Mouse (Mus musculus) lung, embryonic 14.5 days (tissue): ENCODE data around the gene Babam2. TPM values are rescaled to one million over a fixed set of nuclear protein-coding genes. Genes with fewer than 3 reads are reported as not detected.

Experiments used
- ATAC-seq: fragments of 200-750 bp; cut with Nextera tagmentation; 2 replicates; pipeline ENCODE4 v1.8.0; 2017; ENCODE audit warnings: mild to moderate bottlenecking, moderate TSS enrichment, moderate library complexity; ENCODE audit not compliant: insufficient read depth
- DNase-seq: peaks from one replicate; pipeline ENCODE4 v3.0.0-alpha.2; 2015
- H3K27ac ChIP-seq: fragments of 300-500 bp; sonication (generic); 2 replicates; pipeline ENCODE4 v1.5.1; 2014; ENCODE audit warnings: low read depth, mild to moderate bottlenecking, moderate library complexity
- H3K27me3 ChIP-seq: fragments of 300-500 bp; sonication (generic); 2 replicates; pipeline ENCODE4 v1.6.1; 2014; ENCODE audit warnings: low read length, control low read depth; ENCODE audit not compliant: insufficient read depth
- H3K36me3 ChIP-seq: fragments of 300-500 bp; sonication (generic); 2 replicates; pipeline ENCODE4 v1.6.1; 2014; ENCODE audit warnings: control low read depth; ENCODE audit not compliant: insufficient read depth
- H3K4me1 ChIP-seq: fragments of 300-500 bp; sonication (generic); 2 replicates; pipeline ENCODE4 v1.6.1; 2014; ENCODE audit warnings: antibody characterized with exemption, control low read depth; ENCODE audit not compliant: insufficient read depth
- H3K4me2 ChIP-seq: fragments of 300-500 bp; sonication (generic); 2 replicates; pipeline ENCODE4 v1.6.1; 2014; ENCODE audit warnings: mild to moderate bottlenecking
- H3K4me3 ChIP-seq: fragments of 300-500 bp; sonication (generic); 2 replicates; pipeline ENCODE4 v1.5.1; 2014; ENCODE audit warnings: low read depth, low read length
- H3K9ac ChIP-seq: fragments of 300-500 bp; sonication (generic); 2 replicates; pipeline ENCODE4 v1.6.1; 2014
- H3K9me3 ChIP-seq: fragments of 300-500 bp; sonication (generic); 2 replicates; pipeline ENCODE4 v1.6.1; 2016; ENCODE audit warnings: low read depth, low read length, control low read depth
- CTCF ChIP-seq: IDR thresholded peaks from 2 replicates; pipeline ENCODE4 v1.5.1; 2016; ENCODE audit warnings: antibody characterized with exemption, low read depth
- whole genome bisulfite sequencing: fragments of 180-500 bp; shearing (Covaris S2); extraction: QIAGEN DNeasy Blood & Tissue Kit; methylation state at CpG from one replicate; pipeline ENCODE4 v1.1.7; 2014; 5-methylcytosine and 5-hydroxymethylcytosine counted together
- polyA plus RNA-seq: library from polyadenylated mRNA; unstranded; fragments of >200 nt; fragmentation: Nextera tagmentation; extraction: Ambion mirVana; gene quantifications from 2 replicates; pipeline ENCODE4 v1.2.1, GENCODE M21; 2014

Babam2 gene
- 39.2 and 43.9 TPM in 2 replicates for polyA plus RNA-seq

- peak within 1 kb of the TSS; percentile 87 for H3K9ac ChIP-seq
- ATAC-seq, result peak; percentile 92
- H3K4me1 ChIP-seq, result 0 out of 2 replicates have a peak, but pooled peaks cover 3% of the 10 kb centered on the region
- H3K4me2 ChIP-seq, result peak within 1 kb of the TSS; percentile 84
- WGBS, result under 1% methylated on average over 71 of the region's 71 CpGs
- no peaks in the 10 kb centered on the region for H3K9me3 ChIP-seq
- no peaks in the 10 kb centered on the region for H3K27me3 ChIP-seq
- peak within 1 kb of the TSS; percentile 76 for H3K4me3 ChIP-seq
- H3K27ac ChIP-seq, result peak within 1 kb of the TSS; percentile 91
- peak; percentile 95 for DNase-seq
- TF ChIP-seq CTCF, result no peak
- H3K36me3 ChIP-seq, result no peaks in the 10 kb centered on the region
These were observed at the start of gene Babam2 for GRCm38 (mm10) chr5:31697644-31698296. Gene Babam2 (plus strand): TSS chr5:31697684.

GRCm38 (mm10) chr5:31650518-31651288, 46.8 kb upstream of the Babam2 start:
- Histone ChIP-seq H3K4me1 (no peaks in the 10 kb centered on the region), H3K4me2 (no peak overlapping the region), H3K9me3 (no peaks in the 10 kb centered on the region), H3K4me3 (no peak overlapping the region), H3K27ac (no peak overlapping the region), H3K27me3 (no peaks in the 10 kb centered on the region), H3K36me3 (no peaks in the 10 kb centered on the region), H3K9ac (no peak overlapping the region)
- DNase-seq, result no peak
- WGBS, result 88% methylated on average over 2 of the region's 2 CpGs
- no peak for TF ChIP-seq CTCF
- no peak for ATAC-seq

- DNase-seq, result no peak
- ATAC-seq, result no peak
- Histone ChIP-seq H3K36me3 (no peaks in the 10 kb centered on the region), H3K4me1 (no peaks in the 10 kb centered on the region), H3K4me3 (no peak overlapping the region), H3K9me3 (no peaks in the 10 kb centered on the region), H3K4me2 (no peak overlapping the region), H3K27me3 (no peaks in the 10 kb centered on the region), H3K27ac (no peak overlapping the region), H3K9ac (no peak overlapping the region)
- 85% methylated on average over 1 of the region's 1 CpGs for WGBS
- TF ChIP-seq CTCF, result no peak
These were observed 41.7 kb upstream of the Babam2 start for GRCm38 (mm10) chr5:31655688-31656190.

- H3K36me3 ChIP-seq, result no peaks in the 10 kb centered on the region
- no peak overlapping the region for H3K4me2 ChIP-seq
- H3K9ac ChIP-seq, result no peak overlapping the region
- 0 out of 2 replicates have a peak overlapping the region, but pooled peaks have one; percentile 18 for H3K27ac ChIP-seq
- no peaks in the 10 kb centered on the region for H3K4me1 ChIP-seq
- ATAC-seq, result no peak
- DNase-seq, result no peak
- no peak for TF ChIP-seq CTCF
- WGBS, result 17% methylated on average over 1 of the region's 1 CpGs
- no peak overlapping the region for H3K4me3 ChIP-seq
- no peaks in the 10 kb centered on the region for H3K9me3 ChIP-seq
- no peaks in the 10 kb centered on the region for H3K27me3 ChIP-seq
These were observed 31.3 kb upstream of the Babam2 start for GRCm38 (mm10) chr5:31666176-31666575.

- no peak for ATAC-seq
- Histone ChIP-seq H3K9ac (no peak overlapping the region), H3K4me3 (no peak overlapping the region), H3K9me3 (no peaks in the 10 kb centered on the region), H3K4me2 (no peak overlapping the region), H3K4me1 (no peaks in the 10 kb centered on the region), H3K27me3 (no peaks in the 10 kb centered on the region), H3K36me3 (no peaks in the 10 kb centered on the region), H3K27ac (no peak overlapping the region)
- no peak for TF ChIP-seq CTCF
- no peak for DNase-seq
- 82% methylated on average over 13 of the region's 13 CpGs for WGBS
These were observed 29.0 kb upstream of the Babam2 start for GRCm38 (mm10) chr5:31668325-31668968.

GRCm38 (mm10) chr5:31669984-31670383, 27.5 kb upstream of the Babam2 start:
- DNase-seq, result no peak
- no peak overlapping the region for H3K9ac ChIP-seq
- H3K4me1 ChIP-seq, result no peaks in the 10 kb centered on the region
- no peak overlapping the region for H3K4me2 ChIP-seq
- no peak for ATAC-seq
- TF ChIP-seq CTCF, result no peak
- no peaks in the 10 kb centered on the region for H3K27me3 ChIP-seq
- no peak overlapping the region for H3K27ac ChIP-seq
- no peak overlapping the region for H3K4me3 ChIP-seq
- 56% methylated on average over 5 of the region's 5 CpGs for WGBS
- H3K36me3 ChIP-seq, result no peaks in the 10 kb centered on the region
- no peaks in the 10 kb centered on the region for H3K9me3 ChIP-seq

- Histone ChIP-seq H3K9me3 (no peaks in the 10 kb centered on the region), H3K4me3 (no peak overlapping the region), H3K4me1 (no peaks in the 10 kb centered on the region), H3K4me2 (no peak overlapping the region), H3K36me3 (no peaks in the 10 kb centered on the region), H3K27ac (no peak overlapping the region), H3K27me3 (no peaks in the 10 kb centered on the region), H3K9ac (no peak overlapping the region)
- DNase-seq, result no peak
- TF ChIP-seq CTCF, result no peak
- 44% methylated on average over 2 of the region's 2 CpGs for WGBS
- no peak for ATAC-seq
These were observed 26.3 kb upstream of the Babam2 start for GRCm38 (mm10) chr5:31671137-31671536.
